Mouse (Mus musculus): ENCODE data around the gene Icmt.

The Icmt gene

GRCm38 (mm10) chr4:152274681-152275131 is 22.3 kb upstream of the Icmt start:
- in situ Hi-C loops (cut with MseI, MboI) = no loop called here

GRCm38 (mm10) chr4:152276389-152277347 is 20.4 kb upstream of the Icmt start:
- in situ Hi-C loops (cut with MseI, MboI) = no loop called here

DNA sequence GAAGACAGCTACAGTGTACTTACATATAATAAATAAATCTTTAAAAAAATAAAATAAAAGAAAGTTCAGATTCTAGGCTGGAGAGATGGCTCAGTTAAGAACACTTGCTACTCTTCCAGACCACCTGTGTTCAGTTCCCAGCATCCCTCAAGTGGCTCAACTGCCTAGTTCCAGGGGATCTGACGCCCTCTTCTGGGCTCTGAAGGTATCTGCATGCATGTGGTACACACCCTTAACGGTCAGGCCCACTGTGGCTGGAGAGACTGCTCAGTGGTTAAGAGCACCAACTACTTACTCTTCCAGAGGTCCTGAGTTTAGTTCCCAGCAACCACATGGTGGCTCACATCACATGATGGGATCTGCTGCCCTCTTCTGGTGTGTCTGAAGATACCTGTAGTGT is 19.1 kb upstream of the Icmt start:
- in situ Hi-C loops (cut with MseI, MboI) = no loop called here

DNA sequence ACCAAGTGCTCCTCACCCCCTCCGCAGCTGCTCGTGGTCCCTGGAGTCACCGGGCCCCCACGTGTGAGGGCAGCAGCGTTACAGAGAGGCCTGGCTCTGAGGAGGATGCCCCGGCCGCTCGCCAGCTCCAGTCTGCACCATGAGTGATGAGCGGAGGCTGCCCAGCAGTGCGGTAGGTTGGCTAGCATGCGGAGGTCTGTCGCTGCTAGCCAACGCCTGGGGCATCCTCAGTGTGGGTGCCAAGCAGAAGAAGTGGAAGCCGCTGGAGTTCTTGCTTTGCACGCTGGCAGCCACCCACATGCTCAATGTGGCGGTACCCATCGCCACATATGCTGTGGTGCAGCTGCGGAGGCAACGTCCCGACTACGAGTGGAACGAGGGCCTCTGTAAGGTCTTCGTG is 18.0 kb upstream of the Icmt start:
- in situ Hi-C loops (cut with MseI, MboI) = no loop called here

DNA sequence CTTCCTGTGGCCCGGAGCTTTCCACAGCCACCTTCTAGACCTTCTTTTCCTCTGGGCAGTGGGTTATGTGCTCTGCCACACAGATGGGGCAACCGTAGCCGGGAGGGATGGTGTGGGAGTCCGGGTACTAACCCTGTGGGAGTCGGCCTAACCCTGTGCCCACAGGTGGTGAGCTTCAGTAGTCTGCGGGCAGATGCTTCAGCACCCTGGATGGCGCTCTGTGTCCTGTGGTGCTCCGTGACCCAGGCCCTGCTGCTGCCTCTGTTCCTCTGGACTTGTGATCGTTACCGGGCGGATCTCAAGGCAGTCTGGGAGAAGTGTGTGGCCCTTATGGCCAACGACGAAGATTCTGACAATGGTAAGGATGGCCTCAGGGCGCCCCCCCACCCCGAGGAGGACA is 15.4 kb upstream of the Icmt start:
- in situ Hi-C loops (cut with MseI, MboI) = loop anchor here in 1 of 2 experiments (10.0 kb wide), 2 partner anchors 67 to 107 kb away; partner anchors contain the start of gene Acot7

DNA sequence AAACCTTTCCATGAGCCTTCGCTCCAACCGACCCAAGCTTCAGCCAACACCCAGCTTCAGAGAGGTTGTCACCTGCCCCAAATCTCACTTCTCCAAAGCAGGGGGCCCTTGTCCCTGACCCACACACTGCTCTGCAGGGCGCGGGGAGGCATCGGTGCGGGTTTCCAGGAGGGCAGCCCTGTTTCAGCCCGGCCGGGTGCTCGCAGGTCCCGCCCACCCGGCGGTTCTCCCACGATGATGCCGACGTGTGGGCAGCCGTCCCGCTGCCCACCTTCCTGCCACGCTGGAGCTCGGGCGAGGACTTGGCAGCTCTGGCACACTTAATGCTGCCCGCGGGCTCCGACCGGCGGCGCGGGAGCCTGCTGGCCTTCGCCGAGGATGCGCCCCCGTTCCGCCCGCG is 14.3 kb upstream of the Icmt start:
- in situ Hi-C loops (cut with MseI, MboI) = loop anchor here in 1 of 2 experiments (10.0 kb wide), 2 partner anchors 68 to 108 kb away; partner anchors contain the start of gene Acot7

GRCm38 (mm10) chr4:152283186-152283950 is 13.7 kb upstream of the Icmt start:
- in situ Hi-C loops (cut with MseI, MboI) = loop anchor here in 1 of 2 experiments (10.0 kb wide), 2 partner anchors 69 to 109 kb away; partner anchors contain the start of gene Acot7

GRCm38 (mm10) chr4:152285505-152285904 is 11.5 kb upstream of the Icmt start:
- in situ Hi-C loops (cut with MseI, MboI) = loop anchor here (5.0 to 10.0 kb wide), 3 partner anchors 71 to 111 kb away; partner anchors contain the start of gene Acot7 (in 1 of the 2)

DNA sequence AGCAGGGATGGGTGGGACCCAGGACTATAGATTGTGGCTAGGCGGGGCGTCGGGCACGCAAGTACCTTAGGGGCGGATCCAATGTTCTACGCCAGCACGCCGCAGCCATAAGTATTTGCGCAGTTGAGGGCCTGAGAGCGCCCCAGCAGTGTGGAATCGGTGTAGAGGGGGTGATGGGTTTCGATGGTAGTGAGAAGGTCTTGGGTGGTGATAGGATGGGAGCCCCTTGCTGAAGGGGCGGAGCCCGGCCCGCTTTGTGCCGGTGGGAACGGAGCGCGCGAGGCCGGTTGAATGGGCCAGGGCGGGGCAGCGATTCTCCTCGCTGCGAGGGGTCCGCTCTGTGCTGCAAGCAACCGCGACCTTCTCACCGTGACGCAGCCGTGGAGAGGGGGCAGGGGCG is 10.8 kb upstream of the Icmt start:
- in situ Hi-C loops (cut with MseI, MboI) = loop anchor here (5.0 to 10.0 kb wide), 3 partner anchors 71 to 111 kb away; partner anchors contain the start of gene Acot7 (in 1 of the 2)

DNA sequence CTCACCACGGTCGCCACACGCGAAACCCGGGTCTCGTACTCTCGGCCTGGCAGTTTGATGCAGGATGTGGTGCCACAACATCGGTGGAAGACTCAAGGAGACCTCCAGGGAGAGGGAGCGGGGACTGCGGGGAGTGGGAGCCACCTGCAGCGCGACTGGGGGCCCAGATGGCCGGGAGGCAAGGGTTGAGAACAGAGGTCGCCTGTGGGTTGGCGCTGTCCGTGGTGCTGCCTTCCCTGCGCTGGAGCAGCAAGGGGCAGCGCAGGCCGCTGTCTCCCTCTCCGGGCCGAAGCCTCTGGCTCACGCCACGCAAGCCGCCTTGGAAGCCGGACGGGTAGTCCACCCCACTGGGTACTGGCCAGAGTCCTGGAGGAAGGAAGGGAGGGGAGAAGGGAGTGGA is 10.1 kb upstream of the Icmt start:
- in situ Hi-C loops (cut with MseI, MboI) = loop anchor here (5.0 to 10.0 kb wide), 3 partner anchors 72 to 112 kb away; partner anchors contain the start of gene Acot7 (in 1 of the 2)

DNA sequence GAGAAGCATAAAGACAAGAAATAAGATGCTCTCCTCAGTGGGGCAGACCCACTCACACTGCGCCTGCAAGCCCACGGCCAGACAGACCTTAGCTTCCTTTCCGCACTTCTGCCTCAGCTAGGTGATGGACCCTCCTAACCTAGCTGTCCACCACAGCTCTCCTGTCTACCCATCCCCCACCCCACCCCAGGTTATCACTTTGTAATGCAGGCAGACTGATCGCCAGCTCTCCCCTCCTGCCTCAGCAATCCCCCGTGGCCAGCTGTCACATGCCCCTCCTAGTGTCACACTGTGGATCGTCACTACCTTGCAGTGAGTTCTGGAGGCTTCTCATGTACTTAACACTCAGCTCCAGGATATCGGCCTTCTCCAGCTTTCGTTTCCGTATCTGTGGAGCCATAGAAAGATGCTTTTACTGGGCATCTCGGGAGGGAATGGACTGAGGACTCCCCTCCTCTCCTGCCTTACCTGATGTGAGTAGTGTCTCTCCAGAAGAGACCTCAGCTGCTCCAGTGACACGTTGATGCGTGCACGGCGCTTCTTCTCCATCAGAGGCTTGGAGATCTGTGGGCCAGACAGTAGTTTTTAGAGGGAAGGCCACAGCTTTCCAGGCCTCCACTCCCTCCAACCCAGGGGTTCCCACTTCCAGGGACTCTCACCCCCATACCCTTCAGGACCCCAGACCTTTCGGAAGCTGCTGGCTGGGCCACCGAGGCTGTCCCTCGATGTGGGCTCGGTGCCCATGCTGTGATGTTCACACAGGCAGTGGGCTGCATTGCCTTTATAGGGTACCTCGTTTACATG is 9.5 kb upstream of the Icmt start:
- in situ Hi-C loops (cut with MseI, MboI) = loop anchor here (5.0 to 10.0 kb wide), 3 partner anchors 73 to 113 kb away; partner anchors contain the start of gene Acot7 (in 1 of the 2)

DNA sequence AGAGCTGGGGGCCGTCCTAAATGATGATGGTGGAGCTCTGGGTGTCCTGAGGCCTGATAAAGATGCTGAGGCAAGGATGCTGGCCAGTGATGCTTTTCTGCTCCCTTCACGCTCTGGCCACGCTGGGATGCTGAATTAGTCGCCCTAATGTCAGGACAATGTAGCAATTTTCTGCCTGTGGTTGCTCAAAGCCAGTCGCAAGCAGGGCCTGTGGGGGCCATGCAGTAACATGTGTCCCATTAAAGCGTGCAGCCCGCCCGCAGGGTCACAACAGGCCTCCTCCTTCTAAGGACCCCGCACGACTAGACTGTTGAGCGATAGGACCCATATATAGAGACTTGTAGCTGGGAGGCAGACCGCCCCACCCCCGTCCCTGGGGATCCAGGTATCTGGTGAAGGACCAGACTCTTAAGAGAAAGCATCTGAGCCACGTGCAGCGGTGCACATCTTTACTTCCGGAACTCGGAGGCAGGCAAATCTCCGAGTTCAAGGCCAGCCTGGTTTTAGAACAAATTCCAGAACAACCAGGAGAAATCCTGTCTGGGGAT is 8.6 kb upstream of the Icmt start:
- in situ Hi-C loops (cut with MseI, MboI) = loop anchor here (5.0 to 10.0 kb wide), 3 partner anchors 74 to 114 kb away; partner anchors contain the start of gene Acot7 (in 1 of the 2)

- in situ Hi-C loops (cut with MseI, MboI) = loop anchor here in 1 of 2 experiments (5.0 kb wide), 1 partner anchor 118 kb away; no protein-coding TSS in a partner anchor
These were observed 6.6 kb upstream of the Icmt start for GRCm38 (mm10) chr4:152290385-152290784.

DNA sequence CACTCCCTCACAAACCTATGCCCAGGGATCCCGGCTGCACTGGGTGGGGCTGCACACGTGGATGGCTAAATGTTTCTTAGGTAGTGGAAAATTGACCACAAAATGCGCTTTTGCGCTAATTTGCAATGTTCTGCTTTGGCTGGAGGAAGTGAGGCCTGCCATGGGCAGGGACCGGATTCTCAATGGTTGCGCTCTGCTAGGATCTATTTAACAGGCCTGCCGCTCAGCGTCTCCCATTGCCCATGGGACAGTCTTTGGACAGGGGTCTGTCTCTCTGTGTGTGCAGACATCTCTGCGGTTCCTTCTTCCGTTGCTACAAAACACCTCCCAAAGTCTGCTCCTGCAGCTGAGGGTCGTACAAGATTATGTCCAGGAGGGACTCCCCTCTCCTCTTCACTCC is 6.0 kb upstream of the Icmt start:
- in situ Hi-C loops (cut with MseI, MboI) = loop anchor here in 1 of 2 experiments (5.0 kb wide), 1 partner anchor 119 kb away; no protein-coding TSS in a partner anchor

- in situ Hi-C loops (cut with MseI, MboI) = loop anchor here in 1 of 2 experiments (5.0 kb wide), 1 partner anchor 119 kb away; no protein-coding TSS in a partner anchor
These were observed 5.5 kb upstream of the Icmt start, which contains the start of gene Hes3 for GRCm38 (mm10) chr4:152291562-152291961. TSS of gene Hes3 (minus strand) at chr4:152291662.

GRCm38 (mm10) chr4:152292102-152292765 is 4.8 kb upstream of the Icmt start:
- in situ Hi-C loops (cut with MseI, MboI) = loop anchor here in 1 of 2 experiments (5.0 kb wide), 1 partner anchor 120 kb away; no protein-coding TSS in a partner anchor

- in situ Hi-C loops (cut with MseI, MboI) = loop anchor here in 1 of 2 experiments (5.0 kb wide), 1 partner anchor 122 kb away; no protein-coding TSS in a partner anchor
These were observed 2.7 kb upstream of the Icmt start for GRCm38 (mm10) chr4:152294188-152294929.

GRCm38 (mm10) chr4:152295916-152296315 is 1.1 kb upstream of the Icmt start:
- in situ Hi-C loops (cut with MseI, MboI) = no loop called here

GRCm38 (mm10) chr4:152296371-152296770 is 656 bp upstream of the Icmt start:
- in situ Hi-C loops (cut with MseI, MboI) = no loop called here
